Mouse (Mus musculus) frontal cortex, adult (tissue): ENCODE results near the gene Srgap3.
A peak's percentile ranks its signal among the peaks of the same experiment; 100 is the strongest.
"Not testable (repeated sequence)": the region's sequence is repeated elsewhere in the genome, so short reads cannot be mapped to it uniquely, and the experiment has no call there.

Experiments
- ATAC-seq: cut with Nextera tagmentation; 2 replicates; pipeline ENCODE4 v1.9.2; 2017; ENCODE audit warnings: mild to moderate bottlenecking, moderate library complexity, mixed read lengths; ENCODE audit not compliant: low TSS enrichment

The Srgap3 gene

GRCm38 (mm10) chr6:112752007-112752406 is 195.1 kb downstream of the Srgap3 start:
- ATAC-seq: no peak

- 0 out of 2 replicates have a peak, but pooled peaks have one; percentile 21 for ATAC-seq
Measured at GRCm38 (mm10) chr6:112742297-112742696, 204.8 kb downstream of the Srgap3 start.

DNA sequence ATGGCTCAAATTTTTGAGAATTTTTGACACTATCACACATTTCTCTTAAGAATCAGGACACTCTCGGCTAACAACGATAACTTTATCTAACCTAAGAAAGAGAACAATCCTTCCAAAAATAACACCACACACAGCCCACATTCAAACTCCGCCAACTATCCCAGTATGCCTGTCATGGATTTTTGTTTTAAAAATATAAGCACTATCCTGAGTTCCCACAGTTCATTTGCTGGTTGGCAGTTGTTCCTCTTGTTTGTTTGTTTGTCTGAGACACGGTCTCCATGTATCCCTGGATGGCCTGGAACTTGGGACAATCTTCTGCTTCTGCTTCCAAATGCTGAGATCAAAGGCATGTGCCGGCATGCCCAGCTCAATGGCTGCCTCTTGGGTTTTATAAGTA is 205.3 kb downstream of the Srgap3 start:
- peak; percentile 54 for ATAC-seq

- ATAC-seq: no peak
Measured at GRCm38 (mm10) chr6:112739635-112740034, 207.4 kb downstream of the Srgap3 start.

GRCm38 (mm10) chr6:112738924-112739323 is 208.1 kb downstream of the Srgap3 start:
- ATAC-seq: no peak

GRCm38 (mm10) chr6:112736471-112736870 is 210.6 kb downstream of the Srgap3 start:
- peak; percentile 32; the same call in 1 of the 2 replicates for ATAC-seq

- ATAC-seq: no peak
Measured at GRCm38 (mm10) chr6:112735054-112735453, 212.0 kb downstream of the Srgap3 start.

DNA sequence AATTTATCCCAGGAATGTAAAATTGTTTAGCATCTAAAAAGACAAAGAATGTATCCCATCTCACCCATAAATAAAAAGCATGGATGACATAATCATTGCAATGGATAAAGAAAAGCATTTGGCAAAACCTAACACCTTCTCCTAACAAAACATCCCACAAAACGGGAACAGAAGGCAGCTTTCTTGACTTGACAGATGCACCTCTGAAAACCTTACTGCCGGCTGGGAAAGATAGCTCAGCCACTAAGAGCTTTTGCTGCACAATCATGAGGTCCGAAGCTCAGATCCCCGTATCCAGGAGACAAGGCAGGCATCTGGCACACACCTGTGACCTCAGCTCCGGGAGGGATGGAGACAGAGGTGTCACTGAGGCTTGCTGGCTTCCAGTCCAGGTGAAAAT is 213.1 kb downstream of the Srgap3 start:
- no peak; the same call in 1 of the 2 replicates for ATAC-seq

GRCm38 (mm10) chr6:112732434-112732833 is 214.6 kb downstream of the Srgap3 start:
- no peak for ATAC-seq

DNA sequence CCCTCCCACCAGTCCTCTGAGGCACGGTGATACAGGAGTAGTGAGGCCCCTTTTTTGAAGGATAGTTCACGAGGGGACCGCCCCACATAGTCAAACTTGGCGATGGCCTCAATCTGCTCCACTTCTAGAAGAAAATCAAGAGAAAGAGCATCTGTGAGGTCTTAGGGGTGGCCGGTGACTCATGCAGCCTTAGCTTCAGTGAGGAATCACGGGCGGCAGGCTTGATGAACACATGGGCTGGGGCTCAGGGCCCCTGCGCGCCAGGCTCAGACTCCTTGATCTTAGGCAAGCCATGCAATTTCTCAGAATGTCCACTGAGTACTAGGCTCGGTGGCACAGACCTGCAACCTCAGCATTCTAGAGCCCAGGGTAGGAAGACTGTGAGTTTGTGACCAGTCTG is 215.7 kb downstream of the Srgap3 start:
- ATAC-seq: no peak

GRCm38 (mm10) chr6:112728760-112729422 is 218.2 kb downstream of the Srgap3 start:
- peak; percentile 88 for ATAC-seq

DNA sequence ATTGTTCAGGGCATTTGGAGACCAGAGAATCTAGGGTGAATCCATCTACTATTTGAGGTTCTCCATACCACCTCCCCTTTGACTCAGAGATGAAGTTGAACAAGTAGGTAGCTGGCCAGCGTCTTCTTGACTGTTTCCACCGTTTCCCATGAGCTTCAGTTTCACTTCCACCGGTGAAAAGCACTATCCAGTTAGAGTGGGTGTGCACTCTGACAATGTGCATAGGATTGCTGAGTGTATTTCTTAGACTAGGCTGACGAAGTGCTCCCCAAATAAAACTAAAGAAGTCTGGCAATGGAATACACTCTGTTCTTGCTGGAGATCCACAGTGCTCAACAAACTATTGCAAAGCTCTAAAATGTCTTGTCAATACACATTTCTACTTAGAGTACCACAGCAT is 221.6 kb downstream of the Srgap3 start:
- ATAC-seq: peak; percentile 31; the same call in 1 of the 2 replicates

DNA sequence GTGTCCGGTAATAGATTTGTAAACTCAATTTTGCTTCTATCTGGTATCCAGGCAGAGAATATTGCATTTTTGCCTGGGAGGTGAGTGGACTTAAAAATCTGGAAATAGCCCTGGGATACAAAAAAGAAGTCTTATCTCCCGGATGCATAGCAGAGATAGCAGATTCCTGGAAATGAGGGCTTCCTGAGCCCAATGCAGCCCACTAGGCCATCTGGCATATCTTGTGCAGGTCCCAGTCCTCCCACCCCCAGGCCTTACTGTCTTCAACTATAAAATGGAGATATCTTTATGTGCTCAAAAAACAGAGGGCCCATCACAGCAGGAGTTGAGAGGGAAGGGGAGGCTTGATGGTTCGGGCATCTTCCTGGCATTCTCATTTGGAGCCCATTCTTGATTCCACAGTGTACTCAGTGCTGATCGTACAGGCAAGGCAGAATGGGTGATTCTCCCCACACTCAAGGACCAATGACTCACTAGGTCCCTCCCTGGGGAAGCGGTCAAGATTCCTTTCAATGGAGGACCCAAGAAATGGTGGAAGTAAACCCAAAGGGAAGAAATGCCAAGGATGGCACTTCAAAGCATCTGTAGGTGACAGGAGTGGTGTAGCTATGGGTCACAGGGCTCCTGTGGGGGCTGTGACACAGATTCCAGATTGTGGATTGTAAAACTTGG is 226.5 kb downstream of the Srgap3 start:
- ATAC-seq: no peak

DNA sequence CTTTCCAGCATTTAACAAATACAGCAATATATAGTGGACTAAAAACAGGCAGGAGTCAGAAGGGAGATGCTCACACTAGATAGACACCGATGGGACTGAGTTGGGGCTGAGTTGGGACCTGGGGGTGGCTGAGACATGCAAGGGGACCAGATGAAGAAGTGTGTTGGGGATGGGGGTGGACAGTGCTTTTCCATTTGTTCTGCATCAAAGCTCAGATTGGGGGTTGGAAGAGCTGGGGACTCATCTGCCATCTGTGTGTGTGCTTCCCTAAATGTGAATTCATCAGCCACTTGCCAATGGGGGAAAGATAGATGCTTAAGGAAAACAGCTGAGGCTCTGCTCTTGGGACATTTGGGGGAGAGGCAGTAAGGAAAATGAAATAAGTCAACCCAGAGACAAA is 227.1 kb downstream of the Srgap3 start:
- peak; percentile 38 for ATAC-seq

DNA sequence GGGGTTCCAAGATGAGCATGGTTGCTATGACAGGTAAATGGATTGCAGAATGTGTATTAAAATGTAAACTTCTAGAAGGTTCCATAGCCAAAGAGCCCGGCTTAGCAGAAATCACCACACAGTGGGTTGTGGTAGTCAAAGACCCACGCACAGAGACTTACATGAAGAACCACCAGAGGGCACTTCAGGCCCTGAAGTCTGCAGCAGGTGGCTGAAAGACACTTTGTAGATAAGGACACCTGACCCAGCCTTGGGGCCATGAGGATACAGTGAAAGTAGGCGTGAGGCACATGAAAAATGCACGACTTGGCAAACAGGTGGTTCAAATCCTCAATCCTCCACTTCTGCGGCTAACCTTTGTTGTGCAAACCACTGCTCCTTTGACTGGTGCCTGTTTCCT is 229.9 kb downstream of the Srgap3 start:
- peak; percentile 22; the same call in 1 of the 2 replicates for ATAC-seq

DNA sequence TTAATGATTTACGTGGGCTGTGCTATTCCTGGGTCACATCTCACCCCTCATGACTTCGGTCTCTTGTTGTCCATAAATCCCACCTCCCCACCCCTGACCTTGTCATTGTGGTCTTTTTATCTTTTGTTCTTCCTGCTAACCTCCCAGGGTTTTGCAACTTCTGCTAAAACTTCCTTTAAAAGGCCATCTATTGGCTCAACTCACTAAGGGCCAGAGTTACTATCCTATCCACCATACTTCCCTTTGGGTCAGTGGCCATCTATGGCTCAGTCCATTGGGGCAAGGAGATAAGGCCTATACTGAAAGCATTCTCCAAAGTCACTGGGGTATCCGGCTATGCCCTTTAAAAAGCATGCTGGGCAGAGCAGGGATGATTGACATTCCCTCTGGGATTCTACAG is 233.1 kb downstream of the Srgap3 start:
- no peak for ATAC-seq

DNA sequence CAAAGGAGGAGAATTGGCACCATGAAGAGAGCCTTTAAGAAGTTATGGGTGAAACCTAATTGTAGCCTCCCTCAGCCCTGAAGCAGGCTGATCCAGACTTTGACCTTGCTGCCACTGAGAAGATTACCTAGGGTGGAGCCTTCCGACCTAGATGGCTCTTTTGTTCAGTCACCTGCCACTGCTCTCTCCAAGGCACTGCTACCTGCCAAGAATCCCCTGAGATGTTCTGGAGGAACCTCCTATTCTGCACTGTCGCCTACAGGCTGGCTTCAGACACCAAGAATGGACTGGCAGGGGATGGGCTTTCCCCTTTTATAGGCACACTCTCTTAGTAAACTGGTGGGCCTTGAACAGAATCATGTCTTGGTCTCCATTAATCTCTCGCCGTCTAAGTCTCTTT is 244.8 kb downstream of the Srgap3 start:
- not testable (repeated sequence) for ATAC-seq

DNA sequence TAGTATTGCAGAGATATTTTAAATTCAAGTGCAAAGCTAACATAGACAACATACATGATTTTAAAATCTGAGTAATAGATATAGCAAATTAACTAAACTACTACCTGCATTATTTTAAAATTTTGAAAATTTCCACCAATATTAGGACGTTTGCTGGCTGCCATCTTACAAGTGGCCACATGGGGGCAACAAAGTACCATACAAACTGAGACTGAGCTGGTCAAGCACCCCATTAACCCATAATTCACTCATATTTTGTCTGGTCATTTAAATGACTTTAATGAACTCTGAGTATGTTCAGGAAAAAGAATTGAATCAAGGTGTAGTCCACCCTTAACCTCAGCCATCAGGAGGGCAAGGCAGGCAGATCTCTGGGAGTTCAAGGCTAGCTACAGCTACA is 246.7 kb downstream of the Srgap3 start:
- ATAC-seq: no peak

- no peak for ATAC-seq
Measured at GRCm38 (mm10) chr6:112699115-112699514, 248.0 kb downstream of the Srgap3 start.

DNA sequence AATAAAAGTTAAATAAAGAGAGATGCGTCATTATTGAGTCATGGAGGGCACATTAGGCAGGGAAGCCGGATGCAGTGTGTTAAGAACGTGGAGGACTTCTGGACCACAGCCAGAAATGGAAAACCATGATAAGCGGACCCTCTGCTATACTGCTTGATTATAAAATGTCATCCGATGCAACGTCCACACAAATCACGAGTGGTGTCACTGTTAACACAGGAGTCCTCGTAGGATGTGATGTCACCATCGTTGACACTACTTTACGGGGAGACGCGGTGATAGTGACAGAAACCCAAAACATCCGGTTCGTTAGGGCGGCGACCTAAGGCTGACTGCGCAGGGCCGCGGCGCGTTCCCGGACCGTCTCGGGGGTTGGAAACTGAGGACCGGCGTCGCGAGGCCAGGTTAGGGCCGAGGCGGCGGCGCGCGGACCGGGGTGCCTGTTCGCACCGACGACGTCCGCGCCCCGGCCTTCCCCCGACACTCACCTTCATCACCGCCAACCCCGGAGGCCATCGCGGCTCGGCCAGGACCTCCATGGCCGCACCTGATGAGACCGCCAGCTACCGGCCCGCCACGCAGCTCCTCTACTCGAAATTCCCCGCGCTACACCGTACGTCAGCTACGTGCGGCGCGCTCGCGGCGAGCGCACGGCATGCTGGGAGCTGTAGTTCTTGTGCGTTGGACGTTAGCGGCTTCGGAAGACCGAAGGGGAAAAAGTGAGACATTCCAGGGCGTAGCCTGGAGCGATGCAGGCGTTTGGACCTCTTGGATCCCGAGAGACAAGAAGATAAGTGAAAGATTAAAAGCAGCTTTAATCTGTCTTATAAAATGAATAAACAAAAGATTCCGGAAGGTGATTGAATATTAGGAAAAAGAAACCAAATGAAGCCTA is 250.8 kb downstream of the Srgap3 start, which contains the start of gene Rad18:
Gene Rad18, minus strand, starts transcription at position 631 of the 895 bp plus-strand sequence.
- peak; percentile 97 for ATAC-seq

DNA sequence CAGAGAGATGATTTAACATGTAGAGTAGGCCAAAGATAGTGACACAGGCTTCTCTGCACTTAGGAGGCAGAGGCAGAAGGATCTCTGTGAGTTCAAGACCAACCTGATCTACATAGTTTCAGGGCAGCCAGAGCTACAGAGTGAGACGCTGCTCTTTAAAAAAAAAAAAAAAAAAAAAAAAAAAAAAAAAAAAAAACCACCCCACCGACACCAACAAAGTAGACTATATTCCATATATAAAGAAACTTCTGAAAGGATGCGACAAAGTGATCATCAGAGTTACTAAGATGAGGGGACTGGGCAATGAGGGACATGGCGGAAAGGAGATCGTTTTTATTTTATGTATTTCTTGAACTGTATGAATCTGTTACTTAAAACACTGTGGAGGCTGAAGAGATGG is 252.6 kb downstream of the Srgap3 start:
- ATAC-seq: no peak

DNA sequence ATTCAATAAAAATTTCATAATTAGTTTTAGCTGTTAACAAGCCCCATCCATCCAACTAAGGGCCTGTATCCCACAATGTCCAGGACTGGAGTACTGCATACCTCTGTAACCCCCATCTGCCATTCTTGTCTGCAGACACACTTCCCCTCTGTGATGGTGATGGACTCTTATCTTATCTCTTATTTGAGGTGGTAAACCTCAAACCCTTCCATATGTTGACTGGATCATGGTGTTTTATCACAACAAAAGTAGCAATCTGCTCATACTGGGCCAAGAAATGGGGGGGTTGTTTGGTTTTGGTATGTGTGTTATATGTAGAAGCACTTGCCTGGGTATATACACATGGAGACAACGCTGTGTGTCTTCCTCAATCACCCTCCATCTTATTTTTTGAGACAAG is 255.5 kb downstream of the Srgap3 start:
- no peak for ATAC-seq
